Mouse (Mus musculus) liver, postnatal 0 days (tissue): Measurements from ENCODE around the gene Naa50.

Source experiments
- CTCF ChIP-seq: sonication (generic); IDR thresholded peaks from 2 replicates; pipeline ENCODE4 v1.5.1; 2016; ENCODE audit warnings: antibody characterized with exemption, low read depth
- EP300 ChIP-seq: IDR thresholded peaks from 2 replicates; pipeline ENCODE4 v1.6.1; 2016; ENCODE audit warnings: antibody characterized with exemption, low read depth, mild to moderate bottlenecking

DNA sequence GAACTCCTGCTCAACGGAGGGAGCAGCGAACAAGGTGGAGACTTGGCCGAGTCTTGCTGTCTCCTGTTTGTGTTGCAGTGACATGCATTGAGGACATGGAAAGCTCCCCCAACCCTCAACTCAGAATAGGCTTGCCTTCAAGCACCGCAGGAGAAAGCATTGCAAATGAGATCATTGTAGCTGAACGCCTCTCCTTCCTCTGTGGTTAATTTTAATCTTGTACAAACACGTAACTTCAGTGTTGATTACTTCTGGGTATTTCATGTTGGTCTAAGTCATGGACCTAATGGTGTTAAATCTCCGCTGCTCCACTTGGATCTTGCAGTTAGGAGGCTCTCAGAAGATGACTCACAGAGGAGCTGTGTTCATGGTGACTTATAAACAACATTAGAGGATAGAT is 73.1 kb downstream of the Naa50 start:
- TF ChIP-seq CTCF (no peak), EP300 (no peak)
